Mouse (Mus musculus): ENCODE measurements around the gene Fam189a1.

The Fam189a1 gene

DNA sequence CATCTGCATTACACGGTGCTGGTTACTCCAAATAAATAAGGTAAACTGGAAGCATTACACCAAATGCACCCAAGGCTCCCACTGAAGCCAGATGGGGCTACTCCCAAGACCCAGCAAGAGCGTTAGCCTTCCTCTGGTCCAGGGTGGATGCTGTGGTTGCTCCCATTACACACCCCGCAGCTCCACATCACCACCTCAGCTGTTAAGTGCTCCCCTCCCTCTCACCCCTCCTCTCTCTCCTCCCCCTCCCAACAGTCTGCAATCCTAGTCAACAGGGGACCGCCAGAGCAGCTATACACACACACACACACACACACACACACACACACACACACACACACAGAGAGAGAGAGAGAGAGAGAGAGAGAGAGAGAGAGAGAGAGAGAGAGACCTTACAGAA is 109.7 kb downstream of the Fam189a1 start:
- intact Hi-C loops (cut with DNase I) = no loop called here

DNA sequence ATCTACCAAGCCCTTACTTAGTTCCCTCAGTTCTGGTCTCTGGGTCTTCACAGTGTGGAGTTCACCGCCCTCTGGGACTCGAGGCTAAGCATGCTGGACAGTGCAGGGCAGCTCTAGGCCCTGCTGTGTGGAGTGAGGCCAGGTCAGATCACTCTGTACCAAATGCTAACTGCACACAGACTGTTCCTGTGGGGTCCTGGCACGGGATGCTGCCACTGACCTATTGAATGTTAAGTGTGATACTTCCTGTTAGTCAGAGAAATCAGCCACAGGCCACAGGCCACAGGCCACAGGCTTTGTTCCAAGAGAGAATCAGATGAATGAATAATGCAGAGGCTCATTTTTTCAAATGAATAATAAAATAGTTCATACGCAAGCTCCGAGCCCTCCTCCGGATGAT is 112.1 kb downstream of the Fam189a1 start:
- intact Hi-C loops (cut with DNase I) = no loop called here

DNA sequence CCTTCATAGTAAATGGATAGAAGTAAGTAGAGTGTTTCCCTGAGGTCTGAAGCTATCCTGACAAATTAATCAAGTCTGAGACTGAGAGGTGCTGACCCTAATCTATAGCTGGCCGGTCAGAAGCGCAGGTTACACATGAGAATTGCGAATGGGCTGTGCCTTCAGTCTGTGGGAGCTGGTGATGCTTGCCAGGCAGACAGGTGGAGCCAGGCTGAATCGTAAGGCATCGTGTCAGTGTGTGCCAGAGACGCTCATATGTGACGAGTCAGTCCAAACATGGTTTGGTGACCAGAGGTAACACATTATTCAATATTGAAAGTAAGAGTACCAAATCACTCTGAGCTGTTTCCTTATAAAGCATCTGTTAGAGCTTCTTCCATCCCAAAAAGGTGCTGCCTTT is 115.3 kb downstream of the Fam189a1 start:
- intact Hi-C loops (cut with DNase I) = no loop called here

DNA sequence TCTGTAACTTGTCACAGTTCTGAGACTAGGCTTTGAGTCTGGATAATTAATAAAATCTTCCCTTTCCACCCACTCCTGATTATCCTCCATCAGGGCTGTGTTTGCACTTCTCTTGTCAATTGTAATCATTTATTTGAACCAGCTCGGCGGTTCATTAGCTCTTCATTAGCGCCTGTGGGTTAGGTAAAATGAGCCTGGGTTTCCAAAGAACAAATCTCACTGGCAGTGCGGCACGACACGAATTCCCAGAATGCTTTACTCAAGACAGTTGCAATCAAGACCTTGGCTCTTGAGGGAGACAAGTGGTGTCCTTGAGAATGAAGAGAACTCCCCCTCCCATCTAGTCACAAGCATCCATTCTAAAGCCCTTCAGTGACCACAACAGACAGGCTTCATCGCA is 124.6 kb downstream of the Fam189a1 start:
- intact Hi-C loops (cut with DNase I) = no loop called here

DNA sequence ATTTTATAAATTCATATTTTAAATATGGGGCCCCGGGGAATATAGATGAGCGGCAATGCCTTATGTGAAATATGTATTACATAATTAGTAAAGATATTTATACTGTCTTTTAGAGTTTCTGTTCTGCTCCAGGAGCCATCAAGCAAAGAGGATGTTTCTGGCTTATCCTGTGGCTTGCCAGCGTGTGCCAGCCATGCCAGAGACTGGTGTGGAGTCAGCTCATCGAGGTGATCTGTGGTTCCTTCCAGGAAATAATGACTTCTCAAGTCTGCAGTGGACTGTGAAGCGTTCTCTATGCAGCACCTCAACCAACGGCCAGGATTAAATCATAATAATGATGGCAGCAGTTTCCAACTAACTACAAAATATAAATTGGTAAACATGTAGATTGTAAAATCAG is 125.2 kb downstream of the Fam189a1 start:
- intact Hi-C loops (cut with DNase I) = no loop called here

DNA sequence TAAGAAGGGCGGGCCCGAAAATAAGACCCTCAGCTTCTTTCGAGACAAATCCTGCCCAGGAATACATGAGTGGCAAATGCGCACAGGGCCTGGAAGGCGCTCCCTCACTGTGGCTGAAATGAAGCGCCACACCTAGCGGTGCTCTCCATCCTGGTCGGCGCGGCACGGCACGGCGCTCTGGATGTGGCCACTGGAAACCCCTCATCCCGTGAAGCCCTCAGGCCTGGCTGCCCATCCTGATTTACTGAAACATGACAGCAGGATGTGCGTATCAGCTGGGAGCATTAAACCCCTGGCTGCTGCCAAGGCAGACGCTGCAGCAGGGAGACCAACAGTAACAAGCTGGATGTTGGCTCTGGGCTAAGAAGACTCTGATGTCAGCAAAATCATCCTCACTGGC is 126.4 kb downstream of the Fam189a1 start:
- intact Hi-C loops (cut with DNase I) = no loop called here

DNA sequence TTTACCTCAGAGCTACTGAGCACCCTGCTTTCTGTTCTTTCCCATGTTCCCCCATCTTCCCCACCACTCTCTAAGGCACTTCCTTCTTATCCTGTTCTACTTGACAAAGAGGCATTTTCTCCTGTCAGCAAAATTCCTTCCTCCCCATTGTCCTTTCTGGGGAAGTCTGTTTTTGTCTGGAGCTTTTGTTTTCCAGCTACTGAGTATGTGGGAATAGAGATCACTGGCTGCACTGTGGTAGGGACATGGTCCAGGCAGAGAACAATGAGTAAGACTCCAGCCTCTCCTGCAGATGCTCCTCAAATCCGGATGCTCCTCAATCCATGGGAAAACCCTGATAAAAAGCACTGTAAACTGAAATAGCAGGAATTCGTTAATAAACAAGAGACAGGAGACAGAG is 135.1 kb downstream of the Fam189a1 start:
- intact Hi-C loops (cut with DNase I) = no loop called here

DNA sequence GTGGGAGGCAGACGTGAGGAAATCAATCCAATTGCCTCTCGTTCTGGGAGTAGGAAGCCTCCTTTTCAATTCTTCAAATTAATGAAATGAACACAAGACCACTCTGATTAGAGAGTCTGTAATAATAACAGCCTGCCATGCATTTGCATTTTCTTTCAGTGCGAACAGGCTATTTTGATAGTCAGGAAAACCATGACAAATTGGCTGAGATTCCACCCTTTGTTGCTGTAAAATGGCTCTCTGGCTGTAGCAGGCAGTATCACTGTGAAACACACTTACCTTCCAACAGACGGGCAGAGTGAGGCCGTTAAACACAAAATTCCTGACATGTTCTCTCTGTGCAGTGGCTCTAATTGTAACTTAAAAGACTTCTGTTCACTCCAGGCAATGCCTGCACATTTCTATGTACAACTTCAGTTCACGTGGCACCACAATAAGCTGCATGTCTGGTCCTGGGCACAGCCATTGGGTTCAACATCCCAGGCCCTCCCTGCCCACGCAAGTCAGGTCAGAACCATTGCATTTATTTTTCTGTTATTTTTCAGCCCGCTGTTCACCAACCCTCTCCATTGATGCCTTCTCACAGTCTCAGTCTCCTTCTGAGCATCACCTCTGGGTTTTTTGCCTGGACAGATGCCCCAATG is 138.2 kb downstream of the Fam189a1 start:
- intact Hi-C loops (cut with DNase I) = no loop called here

DNA sequence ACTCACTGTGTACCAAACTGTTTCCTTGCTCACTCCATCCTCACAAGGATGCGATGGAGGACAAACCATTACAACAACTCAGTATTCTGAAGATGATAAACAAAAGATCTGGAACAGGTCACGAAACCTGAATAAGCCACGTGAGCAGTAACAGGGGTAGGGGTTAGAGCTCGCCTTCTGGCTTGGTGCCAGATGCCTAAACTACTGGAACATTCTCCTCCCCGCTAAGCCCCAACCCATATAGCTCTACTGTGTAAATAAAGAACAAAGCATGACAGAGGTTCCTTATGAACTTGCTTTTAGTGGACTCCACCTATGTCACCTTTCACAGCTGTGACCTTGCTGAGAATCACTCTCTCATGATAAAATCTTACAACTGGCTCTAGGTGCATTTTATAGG is 139.0 kb downstream of the Fam189a1 start:
- intact Hi-C loops (cut with DNase I) = no loop called here

DNA sequence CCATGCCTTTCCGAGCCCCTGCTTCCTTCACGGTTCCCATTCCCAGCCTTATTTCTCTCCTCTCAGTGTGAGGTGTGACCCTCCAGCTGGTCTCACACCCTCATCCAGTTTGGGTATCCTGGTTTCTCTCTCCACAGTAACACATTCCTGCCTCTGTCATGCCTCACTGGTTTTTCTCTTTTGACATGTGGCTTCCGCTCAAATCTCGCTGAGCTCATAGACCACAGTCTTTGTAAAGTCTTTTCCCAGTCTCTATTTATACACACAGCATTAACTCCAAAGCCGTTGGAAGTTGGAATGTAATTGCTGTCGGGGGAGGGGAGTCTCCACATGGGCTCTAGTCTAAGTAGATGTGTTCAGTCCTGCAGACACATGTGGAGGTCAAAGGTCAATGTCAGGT is 145.2 kb downstream of the Fam189a1 start:
- intact Hi-C loops (cut with DNase I) = no loop called here

DNA sequence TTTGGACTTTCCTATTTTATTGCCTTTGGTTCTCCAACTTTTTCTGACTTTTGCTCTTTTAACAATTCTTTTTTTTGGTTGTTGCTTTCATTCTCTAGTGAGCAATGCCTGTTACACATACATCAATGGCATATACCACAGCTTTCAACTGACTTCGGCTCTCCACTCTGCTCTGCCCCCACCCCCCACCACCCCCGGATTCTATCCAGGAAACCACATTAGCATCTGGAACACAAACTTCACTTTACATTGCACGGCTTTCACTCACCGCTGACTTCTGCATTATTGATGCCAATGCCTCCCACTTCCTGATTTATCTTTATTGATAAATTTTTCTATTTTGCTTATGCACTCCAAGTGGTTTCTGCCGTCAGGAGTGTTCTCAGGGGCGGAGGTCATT is 146.1 kb downstream of the Fam189a1 start:
- intact Hi-C loops (cut with DNase I) = no loop called here

DNA sequence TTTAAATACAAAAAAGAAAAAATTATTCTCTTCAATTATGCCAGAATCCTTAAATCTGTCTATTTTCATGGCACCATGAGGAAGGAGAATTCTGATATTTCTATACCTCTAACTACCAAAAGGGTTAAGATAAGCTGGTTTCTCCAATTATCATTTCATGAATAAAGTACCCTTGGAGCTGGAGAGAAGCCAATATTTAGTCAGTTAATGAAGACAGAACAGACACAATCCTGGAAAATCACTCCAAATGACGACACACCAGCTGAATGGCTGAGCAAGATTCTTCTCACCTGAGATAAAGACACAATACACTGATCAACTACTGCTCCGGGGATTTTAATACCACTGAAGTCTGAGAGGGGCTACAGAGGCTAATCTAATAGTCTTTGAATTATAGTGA is 150.6 kb downstream of the Fam189a1 start:
- intact Hi-C loops (cut with DNase I) = no loop called here

DNA sequence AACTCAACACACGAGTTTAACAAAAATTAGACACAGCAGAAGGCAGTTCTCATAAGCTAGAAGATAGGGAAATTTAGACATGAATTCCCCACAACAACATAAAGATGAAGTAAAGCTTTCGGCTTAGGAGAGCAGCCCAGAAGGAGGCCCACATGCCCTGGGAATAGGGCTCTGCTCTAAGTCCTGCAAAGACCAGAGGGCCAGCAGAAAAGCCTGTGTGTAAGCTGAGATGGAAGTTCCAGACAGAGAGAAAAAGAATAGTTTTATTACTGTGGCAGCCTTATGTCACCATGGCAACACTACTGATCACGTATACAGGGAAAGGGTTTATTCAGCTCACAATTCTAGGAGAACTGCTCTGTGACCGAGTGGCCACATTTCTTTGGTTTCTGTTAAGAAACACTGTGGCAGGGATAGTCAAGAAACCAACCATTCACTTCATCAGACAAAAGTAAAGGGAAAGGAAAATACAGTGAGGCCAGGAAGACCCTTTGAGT is 156.6 kb downstream of the Fam189a1 start:
- intact Hi-C loops (cut with DNase I) = no loop called here

DNA sequence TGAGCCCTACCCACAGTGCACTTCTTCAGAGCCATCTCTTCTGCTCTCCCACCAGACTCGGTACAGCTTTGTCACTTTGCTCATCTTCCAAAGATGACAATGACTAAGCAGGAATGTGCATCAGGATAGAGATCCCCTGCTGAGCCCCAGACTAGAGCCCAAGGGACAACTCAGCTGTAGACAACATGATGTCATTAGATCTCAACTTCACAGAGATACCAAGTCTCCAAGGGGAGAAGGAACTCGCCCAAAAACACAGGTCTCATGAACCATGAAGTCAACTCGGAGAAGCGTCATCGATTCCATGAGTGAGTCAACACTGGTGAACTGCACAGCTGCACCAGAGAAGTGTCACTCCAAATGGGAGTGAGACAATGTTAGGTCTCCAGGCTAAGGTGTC is 158.6 kb downstream of the Fam189a1 start:
- intact Hi-C loops (cut with DNase I) = no loop called here

DNA sequence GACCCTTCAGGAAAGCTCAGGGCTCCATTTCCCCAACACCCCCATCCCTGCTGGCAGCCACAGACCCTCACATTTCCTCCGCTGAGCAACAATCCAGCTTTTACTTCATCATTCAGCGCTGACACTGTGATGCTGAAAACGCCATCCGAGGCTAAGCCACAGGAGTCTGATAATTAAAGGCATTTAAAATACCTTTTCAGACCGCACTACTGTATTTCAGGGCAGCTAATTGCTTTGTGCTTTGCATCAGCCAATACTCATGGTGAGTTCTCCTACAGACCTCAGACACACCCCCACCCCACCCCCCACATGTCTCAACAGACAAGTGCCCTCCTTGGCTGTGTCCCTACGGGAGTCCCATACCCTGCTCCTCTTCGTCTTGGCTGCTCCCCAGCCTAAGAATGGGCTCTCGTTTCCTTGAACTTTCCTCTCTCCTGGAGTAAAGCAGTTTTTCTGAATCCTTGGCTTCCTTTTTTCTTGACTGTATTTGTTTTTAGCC is 160.4 kb downstream of the Fam189a1 start:
- intact Hi-C loops (cut with DNase I) = no loop called here

DNA sequence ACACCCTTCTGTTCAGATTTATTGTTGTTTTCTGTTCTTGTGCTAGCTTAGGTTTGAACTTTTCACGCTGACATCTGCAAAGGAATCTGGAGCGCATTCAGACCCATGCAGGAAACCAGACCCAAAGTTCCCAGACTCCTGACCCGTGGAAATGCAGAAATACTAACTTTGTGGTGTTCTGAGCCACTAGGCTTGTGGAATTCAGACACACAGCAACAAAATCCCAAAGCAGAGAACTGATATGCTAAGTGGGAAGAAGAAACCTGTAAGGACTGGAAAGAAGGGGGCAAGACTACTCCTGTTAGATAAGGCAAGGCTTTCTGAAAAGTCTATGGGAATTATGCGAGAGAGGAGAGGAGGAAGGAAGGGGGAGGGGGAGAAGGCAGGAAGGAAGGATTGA is 167.0 kb downstream of the Fam189a1 start:
- intact Hi-C loops (cut with DNase I) = no loop called here

DNA sequence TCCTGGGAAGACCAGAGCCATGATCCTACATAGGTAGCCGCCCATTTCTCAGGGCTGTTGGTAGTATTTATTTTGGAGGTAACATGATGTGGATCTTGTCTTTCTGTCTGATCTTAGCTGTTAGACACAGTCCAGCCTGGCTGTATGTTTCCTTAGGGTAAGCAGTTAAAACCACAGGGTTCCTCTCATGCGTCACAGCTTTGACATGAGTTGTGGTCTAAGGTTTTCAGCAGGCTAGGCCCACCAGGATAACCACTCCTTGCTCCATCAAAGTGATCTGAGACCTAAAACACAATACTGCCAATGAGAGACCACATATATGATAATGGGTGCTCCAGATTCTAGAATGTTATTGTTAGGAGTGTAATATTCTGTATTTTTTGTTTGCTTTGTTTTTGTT is 168.4 kb downstream of the Fam189a1 start:
- intact Hi-C loops (cut with DNase I) = no loop called here

DNA sequence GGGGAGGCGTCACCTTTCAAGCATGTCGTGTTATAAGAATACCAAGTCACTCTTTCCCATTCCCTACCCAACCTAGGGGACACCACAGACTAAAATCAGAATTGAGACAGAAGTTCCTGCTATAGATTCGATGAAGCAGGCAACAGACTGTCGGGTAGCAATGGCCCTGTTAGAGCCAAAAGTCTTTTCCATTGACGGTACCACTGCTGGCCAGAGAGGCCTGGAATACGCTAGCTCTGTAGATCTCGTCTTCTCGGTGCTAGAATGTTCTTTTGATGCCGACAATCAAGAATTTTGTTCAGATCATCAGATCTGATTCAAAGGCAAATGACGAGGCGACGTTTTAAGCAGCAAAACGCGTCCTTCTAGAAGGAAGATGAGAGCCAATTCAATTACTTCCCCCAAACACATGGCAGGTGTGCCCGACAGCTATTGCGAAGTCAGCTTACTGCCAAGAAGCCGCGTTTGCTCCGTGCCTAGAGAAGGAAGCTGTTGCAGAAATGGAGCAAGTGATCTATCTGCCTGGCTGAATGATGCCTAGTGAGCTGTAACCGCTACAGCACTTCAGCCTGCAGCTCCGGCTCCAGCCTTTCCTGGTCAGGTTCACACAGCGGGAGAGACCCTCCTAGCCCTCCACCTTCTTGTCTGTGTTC is 171.8 kb downstream of the Fam189a1 start:
- intact Hi-C loops (cut with DNase I) = no loop called here

DNA sequence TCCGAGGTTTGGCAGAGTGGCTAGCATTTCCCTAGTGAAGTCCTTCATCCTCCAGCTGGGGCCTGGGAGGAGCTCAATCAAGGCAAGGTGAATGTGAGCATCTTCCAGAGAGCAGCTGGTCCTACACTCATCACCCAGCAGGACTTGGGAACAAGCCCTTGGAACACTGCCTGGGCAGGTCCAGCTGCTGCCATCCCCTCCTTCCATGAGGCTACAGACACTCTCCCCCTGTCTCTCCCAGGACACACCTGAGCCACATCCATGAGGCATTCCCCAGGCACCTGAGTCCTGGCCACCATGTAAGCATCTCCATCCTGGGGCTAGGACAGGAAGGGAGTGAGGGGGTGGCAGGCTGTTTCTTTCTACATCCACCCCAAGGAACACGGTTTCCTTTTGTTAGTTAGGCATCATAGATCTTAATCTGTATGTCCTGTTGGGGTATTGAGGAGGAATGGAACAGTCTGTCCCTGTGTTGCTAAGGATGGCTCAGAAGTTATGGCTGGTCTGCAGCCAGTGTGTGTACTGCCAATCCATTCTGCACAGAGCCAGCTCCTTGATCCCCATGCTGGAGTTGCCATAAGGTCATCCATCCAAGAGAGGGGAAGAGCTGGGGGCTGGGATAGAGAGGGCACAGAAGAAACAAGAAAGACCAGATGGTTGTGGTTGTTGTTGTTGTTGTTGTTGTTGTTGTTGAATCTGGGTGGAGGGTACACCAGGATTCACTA is 174.7 kb downstream of the Fam189a1 start:
- intact Hi-C loops (cut with DNase I) = no loop called here

DNA sequence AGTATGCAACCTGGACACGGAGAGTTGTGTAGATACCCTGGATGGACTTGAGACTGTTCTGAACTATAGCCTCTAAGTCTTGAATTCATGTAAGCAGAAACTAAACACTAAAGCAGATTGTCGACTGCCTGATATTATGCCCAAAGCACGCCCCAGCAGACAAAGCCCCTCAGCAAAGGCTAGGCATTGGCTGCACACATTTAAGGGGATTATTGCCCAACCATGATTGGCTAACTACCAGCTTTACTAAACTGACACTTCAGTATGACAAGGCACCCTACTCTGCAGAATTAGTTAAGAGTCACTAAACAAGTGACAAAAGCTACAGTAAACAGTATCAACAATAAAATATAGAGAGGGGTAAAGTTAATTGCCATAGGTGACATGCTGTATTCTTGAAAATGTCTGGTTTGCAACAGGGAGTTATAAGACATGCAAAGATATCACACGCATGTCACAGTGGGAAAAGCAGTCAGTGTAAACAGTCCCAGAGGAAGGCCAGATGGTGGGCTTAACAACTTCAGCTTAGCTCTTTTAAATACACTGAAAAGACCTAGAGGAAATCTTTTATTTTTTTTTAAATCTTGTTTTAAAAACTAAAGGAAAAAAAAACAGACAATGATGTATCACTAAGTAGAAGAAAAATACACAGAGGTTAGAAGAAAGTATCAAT is 182.6 kb downstream of the Fam189a1 start:
- intact Hi-C loops (cut with DNase I) = no loop called here

DNA sequence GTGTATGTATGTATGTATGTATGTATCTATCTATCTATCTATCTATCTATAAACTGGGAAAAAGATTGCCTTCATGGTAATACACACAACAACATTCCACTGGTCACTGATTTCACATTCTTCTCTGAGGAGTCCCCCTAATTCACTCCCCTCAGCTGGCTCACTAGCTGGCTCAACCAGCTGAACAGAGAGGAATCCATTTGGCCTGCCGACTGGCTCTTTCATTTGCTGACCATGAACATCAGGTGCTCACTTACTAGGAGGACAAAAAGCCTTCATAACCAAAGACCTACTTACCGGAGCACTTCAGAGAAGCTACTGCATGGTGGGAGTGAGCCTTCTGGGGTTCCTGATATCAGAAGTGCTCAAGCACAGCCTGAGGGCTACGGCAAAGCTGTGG is 194.2 kb downstream of the Fam189a1 start:
- intact Hi-C loops (cut with DNase I) = no loop called here

DNA sequence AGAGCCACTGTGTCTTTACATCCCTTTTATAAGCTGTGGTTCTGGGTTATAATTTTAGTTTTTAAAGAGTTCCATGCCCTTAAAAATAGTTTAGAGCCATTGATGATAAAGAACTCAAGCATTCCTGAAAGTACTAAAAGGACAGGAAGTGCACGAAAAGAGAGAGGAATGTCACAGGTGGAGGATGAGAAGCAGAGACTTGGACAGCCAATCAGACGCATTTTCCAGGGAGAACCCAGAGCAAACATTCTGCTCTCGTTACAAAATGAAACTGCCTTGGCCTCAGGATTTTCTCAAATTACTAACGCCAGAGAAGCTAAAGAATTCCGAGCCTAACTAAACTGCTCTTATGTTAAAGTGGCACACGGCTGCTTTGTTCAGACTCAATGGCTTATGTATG is 197.3 kb downstream of the Fam189a1 start:
- intact Hi-C loops (cut with DNase I) = no loop called here

All from adrenal gland (tissue).